Mouse (Mus musculus) Patski (cell line): Measurements from ENCODE around the gene Gm21586. TPM values are rescaled to one million over a fixed set of nuclear protein-coding genes. Genes with fewer than 3 reads are reported as not detected.
"Not testable (repeated sequence)": the region's sequence is repeated elsewhere in the genome, so short reads cannot be mapped to it uniquely, and the experiment has no call there.

Source experiments
- ATAC-seq: fragments of 100-300 bp; one replicate; pipeline ENCODE4 v1.8.0; 2021
- CTCF ChIA-PET: fragments of 350-600 bp; sonication (Branson Sonifier 250); formaldehyde crosslinking; loops from one replicate; lab custom pipeline; 2022; ENCODE audit warnings: inconsistent platforms; lab: Charles Lee
- POLR2A ChIA-PET: fragments of 350-600 bp; sonication (Branson Sonifier 250); formaldehyde crosslinking; loops from one replicate; lab custom pipeline; 2022; ENCODE audit warnings: antibody characterized with exemption, inconsistent platforms; lab: Charles Lee
- DNase-seq: peaks from one replicate; pipeline ENCODE4 v3.0.0-alpha.2; 2011; ENCODE audit warnings: low read depth, low spot score
- H3K27me3 ChIP-seq: fragments of 371-371 bp; one replicate; pipeline ENCODE4 v1.5.1; 2021
- in situ Hi-C: fragments of 300-500 bp; cut with MboI; formaldehyde crosslinking; loops from 3 replicates; pipeline ENCODE4 v1.11.1; 2018; ENCODE audit warnings: low pct_unique_long_range_greater_than_20kb, mixed read lengths
- polyA plus RNA-seq: library from polyadenylated mRNA; unstranded; gene quantifications from one replicate; pipeline ENCODE4 v1.2.3, GENCODE M21; 2021

Gm21586 gene
- not detected for polyA plus RNA-seq

DNA sequence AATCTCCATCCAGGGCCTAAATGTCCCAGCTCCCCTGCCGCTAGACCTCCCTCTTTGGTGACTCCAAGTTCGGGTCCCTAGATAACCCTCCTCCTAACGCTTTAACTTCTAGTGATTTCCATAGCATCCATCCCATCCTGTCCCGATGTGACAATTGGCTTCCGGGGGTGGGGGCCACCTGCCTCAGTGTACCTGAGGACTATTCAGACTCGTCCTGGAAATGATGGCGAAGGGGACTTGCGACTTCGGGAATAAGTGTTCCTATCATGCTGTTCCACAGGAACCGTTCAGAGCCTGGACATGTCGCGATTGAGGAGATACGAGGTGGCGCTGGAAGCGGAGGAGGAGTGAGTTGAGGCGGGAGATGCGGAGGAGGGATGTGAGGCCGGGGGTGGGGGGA lies at the start of gene Gm21586:
Gene Gm21586, plus strand, starts transcription at position 301 of the 400 bp plus-strand sequence.
- POLR2A ChIA-PET, CTCF ChIA-PET, H3K27me3 ChIP-seq, DNase-seq, ATAC-seq, in situ Hi-C loops: not testable (repeated sequence)

- POLR2A ChIA-PET, in situ Hi-C loops, H3K27me3 ChIP-seq, ATAC-seq, CTCF ChIA-PET, DNase-seq: not testable (repeated sequence)
Observed at GRCm38 (mm10) chr4:42466452-42466851, 27.3 kb downstream of the Gm21586 start, which contains the start of gene Gm2163. Gm2163 (plus strand) TSS chr4:42466752.

Other genes with a start within 250 kb of the Gm21586 start
- gene Gm10600, start 198.7 kb upstream of the Gm21586 start, polyA plus RNA-seq: not detected
- gene Ccl21b, start 183.6 kb upstream of the Gm21586 start, polyA plus RNA-seq: not detected
- not detected for gene Gm21953, start 145.1 kb upstream of the Gm21586 start, polyA plus RNA-seq
- not detected for gene Fam205a3, start 121.0 kb upstream of the Gm21586 start, polyA plus RNA-seq
- not detected for gene Gm2163, start 27.4 kb downstream of the Gm21586 start, polyA plus RNA-seq
- gene Fam205a2, start 88.8 kb downstream of the Gm21586 start, polyA plus RNA-seq: not detected
- not detected for gene Gm10591, start 172.8 kb downstream of the Gm21586 start, polyA plus RNA-seq
- not detected for gene Gm2564, start 190.3 kb downstream of the Gm21586 start, polyA plus RNA-seq
- not detected for gene Ccl27b, start 215.9 kb downstream of the Gm21586 start, polyA plus RNA-seq
- 2.6 TPM for gene Il11ra2, start 222.5 kb downstream of the Gm21586 start, polyA plus RNA-seq